Mouse (Mus musculus): ENCODE data around the gene Coq8a. TPM values are rescaled to one million over a fixed set of nuclear protein-coding genes. Genes with fewer than 3 reads are reported as not detected.

Gene Coq8a
- polyA plus RNA-seq (2015; fragmentation: Illumina TruSeq; extraction: RNeasy Lipid Tissue Mini Kit (QIAGEN cat#74804); ENCODE audit: insufficient read depth, low read depth, low replicate concordance) = 11.7 TPM

DNA sequence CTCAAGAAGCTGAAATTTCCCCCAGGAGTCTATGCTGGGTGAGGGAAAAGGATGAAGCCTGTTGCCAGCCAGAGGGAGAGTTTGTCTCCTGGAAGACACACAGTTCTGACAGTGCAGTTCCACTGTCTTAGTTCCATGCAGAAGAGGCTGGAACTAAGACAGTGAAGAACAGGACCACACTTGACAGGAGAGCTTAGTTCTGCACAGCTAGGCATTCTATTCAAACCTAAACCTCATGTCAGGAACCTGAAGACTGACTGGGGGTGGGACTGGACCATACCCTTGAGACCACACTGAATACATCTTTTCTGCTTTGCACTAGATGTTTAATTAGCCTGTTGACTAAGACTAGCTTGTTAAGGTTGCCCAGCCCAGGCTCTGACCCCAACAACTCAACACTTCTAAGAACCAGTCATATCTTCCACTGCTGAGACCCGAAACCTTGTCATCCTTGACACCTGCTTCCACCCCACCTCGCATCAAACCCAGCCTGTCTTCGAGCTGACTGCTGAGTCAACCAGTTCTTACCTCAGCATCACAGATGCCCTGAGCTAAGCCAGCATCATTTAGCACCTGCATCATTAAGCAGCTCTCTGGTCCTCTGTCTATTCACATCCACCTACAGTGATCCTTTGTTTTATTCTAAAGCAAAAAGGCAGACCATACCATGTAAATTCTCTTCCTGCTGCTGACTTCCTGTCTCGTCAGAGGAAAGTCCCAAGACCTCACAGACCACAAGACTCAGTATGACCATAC, at the start of gene Coq8a:
Gene Coq8a, minus strand, starts transcription at position 644 of the 756 bp plus-strand sequence.

Other genes with a start within 250 kb of the Coq8a start
- 10.6 TPM for gene Cdc42bpa, start 239.1 kb downstream of the Coq8a start, polyA plus RNA-seq (2015; fragmentation: Illumina TruSeq; extraction: RNeasy Lipid Tissue Mini Kit (QIAGEN cat#74804); ENCODE audit: insufficient read depth, low read depth, low replicate concordance)
- 21.3 TPM for gene Psen2, start 63.8 kb upstream of the Coq8a start, polyA plus RNA-seq (2015; fragmentation: Illumina TruSeq; extraction: RNeasy Lipid Tissue Mini Kit (QIAGEN cat#74804); ENCODE audit: insufficient read depth, low read depth, low replicate concordance)
- 14.6 TPM for gene Itpkb, start 130.9 kb upstream of the Coq8a start, polyA plus RNA-seq (2015; fragmentation: Illumina TruSeq; extraction: RNeasy Lipid Tissue Mini Kit (QIAGEN cat#74804); ENCODE audit: insufficient read depth, low read depth, low replicate concordance)